8 mouse cellular contexts compared by ENCODE assay signal in genomic region chr5:33021622-33022021, GRCm38 (mm10). TPM values are rescaled to one million over a fixed set of nuclear protein-coding genes. Genes with fewer than 3 reads are reported as not detected.
DNase-seq lines count a peak whose midpoint lies in the region; ATAC-seq and TF ChIP-seq lines count a peak whose summit lies in the region.

No protein-coding gene starts in this region.

- no peak overlapping the region for H3K9ac ChIP-seq in liver, adult 2 months (ENCODE audit: low read depth, low read length)
- no peak overlapping the region; the same call in 1 of the 2 replicates for H3K9ac ChIP-seq in hindbrain, postnatal 0 days (replicated peaks; ENCODE audit: low read length)
- H3K9ac ChIP-seq in kidney, embryonic 16.5 days (replicated peaks; ENCODE audit: low read length) = no peak overlapping the region

- H3K27ac ChIP-seq in cerebellum, adult 2 months (ENCODE audit: insufficient read depth, low read length) = no peak overlapping the region
- H3K27ac ChIP-seq in liver, adult 2 months (replicated peaks; ENCODE audit: insufficient read depth, low read depth, low read length) = no peak overlapping the region
- no peak overlapping the region for H3K27ac ChIP-seq in hindbrain, postnatal 0 days
- H3K27ac ChIP-seq in kidney, embryonic 16.5 days (ENCODE audit: low read length) = no peak overlapping the region

- no peak for ATAC-seq in hindbrain, postnatal 0 days
- no peak for ATAC-seq in kidney, embryonic 16.5 days (ENCODE audit: low FRiP score, low TSS enrichment)

- H3K4me2 ChIP-seq in hindbrain, postnatal 0 days (ENCODE audit: low read depth, low read length) = peak overlapping the region; percentile 41
- no peak overlapping the region for H3K4me2 ChIP-seq in kidney, embryonic 16.5 days (replicated peaks; ENCODE audit: low read depth, low read length)

- TF ChIP-seq CTCF in cerebellum, adult 2 months (IDR thresholded peaks at IDR 0.05; ENCODE audit: borderline replicate concordance, insufficient read depth, low read depth, low read length) = peak; percentile 64; the same call in 1 of the 2 replicates
- peak; percentile 51 for TF ChIP-seq CTCF in liver, adult 2 months (IDR thresholded peaks at IDR 0.05; ENCODE audit: low read depth, low read length)
- TF ChIP-seq CTCF in hindbrain, postnatal 0 days (IDR thresholded peaks at IDR 0.05; ENCODE audit: low read depth) = peak; percentile 56

- H3K4me3 ChIP-seq in cerebellum, adult 2 months (replicated peaks; ENCODE audit: insufficient read depth, low read depth, low read length) = no peak overlapping the region
- no peak overlapping the region for H3K4me3 ChIP-seq in liver, adult 2 months (ENCODE audit: insufficient read depth, low read depth, low read length)
- H3K4me3 ChIP-seq in hindbrain, postnatal 0 days (ENCODE audit: low read length) = no peak overlapping the region
- H3K4me3 ChIP-seq in kidney, embryonic 16.5 days (ENCODE audit: low read length) = no peak overlapping the region

- no peak for TF ChIP-seq POLR2A in cerebellum, adult 2 months (IDR thresholded peaks at IDR 0.05; ENCODE audit: borderline replicate concordance, insufficient read depth, low read length)
- no peak for TF ChIP-seq POLR2A in liver, adult 2 months (IDR thresholded peaks at IDR 0.05; ENCODE audit: extremely low read depth, insufficient read depth, low read length)

- H3K36me3 ChIP-seq in liver, adult 2 months (ENCODE audit: control insufficient read depth, insufficient read depth, low read length) = peaks cover 4% of the 10 kb centered on the region; the same call in 1 of the 2 replicates
- 0 out of 2 replicates have a peak, but pooled peaks cover 2% of the 10 kb centered on the region for H3K36me3 ChIP-seq in hindbrain, postnatal 0 days (ENCODE audit: insufficient read depth, low read length)
- peaks cover 15% of the 10 kb centered on the region; the same call in 1 of the 2 replicates for H3K36me3 ChIP-seq in kidney, embryonic 16.5 days (ENCODE audit: insufficient read depth, low read length)

- H3K27me3 ChIP-seq in cerebellum, adult 2 months (ENCODE audit: control insufficient read depth, insufficient read depth, low read length) = no peaks in the 10 kb centered on the region
- no peaks in the 10 kb centered on the region for H3K27me3 ChIP-seq in liver, adult 2 months (ENCODE audit: control insufficient read depth, insufficient read depth, low read length)
- no peaks in the 10 kb centered on the region for H3K27me3 ChIP-seq in hindbrain, postnatal 0 days (ENCODE audit: insufficient read depth, low read length)
- H3K27me3 ChIP-seq in kidney, embryonic 16.5 days (ENCODE audit: insufficient read depth, low read length) = no peaks in the 10 kb centered on the region

- WGBS in cerebellum, adult 2 months = 63% methylated on average over 2 of the region's 2 CpGs
- 75% methylated on average over 2 of the region's 2 CpGs for WGBS in liver, adult 2 months
- WGBS in hindbrain, postnatal 0 days = 86% methylated on average over 2 of the region's 2 CpGs
- 87% methylated on average over 2 of the region's 2 CpGs for WGBS in kidney, embryonic 16.5 days

- H3K79me2 ChIP-seq in liver, adult 2 months (ENCODE audit: control insufficient read depth, insufficient read depth, low read length) = no peaks in the 10 kb centered on the region; the same call in 1 of the 2 replicates

- peak; percentile 42 for DNase-seq in cerebellum, adult 2 months
- DNase-seq in cerebellum, adult 9-11 months = no peak
- no peak for DNase-seq in liver, adult 2 months (ENCODE audit: extremely low read depth, low read depth, low spot score)
- no peak for DNase-seq in liver
- DNase-seq in hindbrain, postnatal 0 days (ENCODE audit: low spot score) = no peak
- peak; percentile 12 for DNase-seq in spleen, adult 12 weeks (ENCODE audit: low spot score)
- no peak for DNase-seq in right cerebral cortex, adult 18-20 months

- peaks cover 12% of the 10 kb centered on the region; the same call in 1 of the 2 replicates for H3K4me1 ChIP-seq in cerebellum, adult 2 months (ENCODE audit: control insufficient read depth, insufficient read depth, low read length)
- H3K4me1 ChIP-seq in liver, adult 2 months (ENCODE audit: control insufficient read depth, insufficient read depth, low read length) = peaks cover 10% of the 10 kb centered on the region
- peaks cover 9% of the 10 kb centered on the region for H3K4me1 ChIP-seq in hindbrain, postnatal 0 days (ENCODE audit: insufficient read depth, low read length)
- H3K4me1 ChIP-seq in kidney, embryonic 16.5 days (ENCODE audit: insufficient read depth, low read length) = peaks cover 28% of the 10 kb centered on the region

- no peaks in the 10 kb centered on the region for H3K9me3 ChIP-seq in hindbrain, postnatal 0 days (ENCODE audit: low read length)
- H3K9me3 ChIP-seq in kidney, embryonic 16.5 days (ENCODE audit: low read length) = no peaks in the 10 kb centered on the region

RNA-seq across cellular contexts. Expression of gene Ywhah, which starts 3.0 kb away (rescaled TPM):
- polyA plus RNA-seq in cerebellum, adult 2 months (2012; rRNA removed) = 1,631 and 1,702 TPM in 2 replicates
- 23.4 and 26.7 TPM in 2 replicates for total RNA-seq in liver, adult 2 months (2014; rRNA removed)
- 29.5 and 31.2 TPM in 2 replicates for polyA plus RNA-seq in liver, adult 2 months (2012; rRNA removed)
- 559 and 659 TPM in 2 replicates for total RNA-seq in hindbrain, postnatal 0 days (2014; rRNA removed)
- 935 and 978 TPM in 2 replicates for polyA plus RNA-seq in hindbrain, postnatal 0 days (2015; fragmentation: Nextera tagmentation; extraction: Ambion mirVana)
- 369 and 385 TPM in 2 replicates for polyA plus RNA-seq in kidney, embryonic 16.5 days (2015; fragmentation: Nextera tagmentation; extraction: Ambion mirVana)

Comparison
In these comparisons a context has a peak if more than half of its experiments do, and no peak if none do; other contexts are left out.
1. DNase-seq: peak in cerebellum, adult 2 months (2 of 2) and spleen, adult 12 weeks (single experiment); none in cerebellum, adult 9-11 months (single experiment), liver, adult 2 months (single experiment), liver (single experiment), hindbrain, postnatal 0 days (single experiment) and right cerebral cortex, adult 18-20 months (single experiment).
2. RNA of gene Ywhah, which starts 3.0 kb away (polyA plus RNA-seq): 1,631 to 1,702 TPM in cerebellum, adult 2 months, 935 to 978 TPM in hindbrain, postnatal 0 days and 369 to 385 TPM in kidney, embryonic 16.5 days; 29.5 to 31.2 TPM in liver, adult 2 months; every median in the first group is over 10 times any median in the second.
3. Peak in every context shown above with its lines, with median percentiles within 50 percentile points of each other: CTCF ChIP-seq.